Comparison of ENCODE assay signal across 27 mouse cellular contexts in the genomic region with DNA sequence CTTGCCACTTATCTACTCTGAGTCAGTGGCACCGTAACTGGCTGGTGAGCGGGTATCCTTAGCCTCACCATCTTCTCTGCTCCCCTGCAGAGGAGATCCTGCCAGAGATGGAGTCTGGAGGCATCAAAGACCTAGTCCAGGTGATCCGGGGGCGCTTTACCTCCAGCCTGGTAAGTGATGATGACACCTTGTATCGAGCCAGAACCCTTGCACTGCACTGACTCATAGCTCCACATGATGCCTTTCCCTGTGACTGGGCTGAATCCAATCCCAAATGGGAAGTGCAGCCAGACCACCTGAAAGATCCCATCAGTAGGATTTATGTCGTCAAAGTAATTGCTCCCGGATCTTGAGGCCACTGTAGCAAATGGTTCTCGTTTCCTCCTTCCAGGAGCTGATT. TPM values are rescaled to one million over a fixed set of nuclear protein-coding genes. Genes with fewer than 3 reads are reported as not detected.
A peak's percentile ranks its signal among the peaks of the same experiment; 100 is the strongest.
DNase-seq lines count a peak whose midpoint lies in the region; ATAC-seq and TF ChIP-seq lines count a peak whose summit lies in the region.
"Had no signal": no experiment of that assay in that cellular context is flagged by ENCODE, and none has a peak within 500 bp of the region (broad histone marks: within the 10 kb centered on the region; RNA-seq: fewer than 3 reads in every experiment).

No protein-coding gene starts in this region.

- WGBS in kidney, postnatal 0 days, result 75% methylated on average over 8 of the region's 8 CpGs
- 79% methylated on average over 8 of the region's 8 CpGs for WGBS in kidney, embryonic 14.5 days

- H3K9me3 ChIP-seq in kidney, postnatal 0 days (replicated peaks; ENCODE audit: low read length), result no peaks in the 10 kb centered on the region
- H3K9me3 ChIP-seq in kidney, embryonic 14.5 days (ENCODE audit: control insufficient read depth, low read length), result no peaks in the 10 kb centered on the region
- H3K9me3 ChIP-seq: embryonic facial prominence, embryonic 13.5 days; embryonic facial prominence, embryonic 15.5 days; forebrain, embryonic 13.5 days; forebrain, embryonic 15.5 days had no signal

- peaks cover 53% of the 10 kb centered on the region for H3K36me3 ChIP-seq in kidney, postnatal 0 days (ENCODE audit: insufficient read depth, low read length)
- peaks cover 72% of the 10 kb centered on the region for H3K36me3 ChIP-seq in kidney, embryonic 14.5 days (ENCODE audit: control insufficient read depth, insufficient read depth, low read length)

- no peaks in the 10 kb centered on the region for H3K4me1 ChIP-seq in kidney, postnatal 0 days (replicated peaks; ENCODE audit: insufficient read depth, low read length)
- H3K4me1 ChIP-seq in kidney, embryonic 14.5 days (ENCODE audit: control insufficient read depth, insufficient read depth, low read length), result no peaks in the 10 kb centered on the region
- H3K4me1 ChIP-seq: embryonic facial prominence, embryonic 13.5 days; embryonic facial prominence, embryonic 15.5 days; forebrain, embryonic 13.5 days; forebrain, embryonic 15.5 days had no signal

- H3K27me3 ChIP-seq in kidney, postnatal 0 days (ENCODE audit: insufficient read depth, low read length), result no peaks in the 10 kb centered on the region
- no peaks in the 10 kb centered on the region for H3K27me3 ChIP-seq in kidney, embryonic 14.5 days (ENCODE audit: control insufficient read depth, insufficient read depth, low read length)
- H3K27me3 ChIP-seq: embryonic facial prominence, embryonic 13.5 days; embryonic facial prominence, embryonic 15.5 days; forebrain, embryonic 13.5 days; forebrain, embryonic 15.5 days; Patski had no signal

- TF ChIP-seq CTCF in kidney, postnatal 0 days (IDR thresholded peaks at IDR 0.05; ENCODE audit: low read depth), result peak; percentile 4; the same call in 1 of the 2 replicates

- H3K4me3 ChIP-seq in kidney, postnatal 0 days (replicated peaks; ENCODE audit: low read depth, low read length), result no peak overlapping the region
- H3K4me3 ChIP-seq in kidney, embryonic 14.5 days (ENCODE audit: low read length), result no peak overlapping the region
- H3K4me3 ChIP-seq: embryonic facial prominence, embryonic 13.5 days; embryonic facial prominence, embryonic 15.5 days; erythroblast, embryonic 14.5 days; forebrain, embryonic 13.5 days; forebrain, embryonic 15.5 days had no signal

- H3K9ac ChIP-seq in kidney, postnatal 0 days (ENCODE audit: low read depth, low read length), result no peak overlapping the region
- no peak overlapping the region for H3K9ac ChIP-seq in kidney, embryonic 14.5 days (ENCODE audit: low read depth, low read length)
- H3K9ac ChIP-seq: embryonic facial prominence, embryonic 13.5 days; embryonic facial prominence, embryonic 15.5 days; forebrain, embryonic 13.5 days; forebrain, embryonic 15.5 days; forebrain, postnatal 0 days had no signal

- no peak overlapping the region for H3K27ac ChIP-seq in kidney, postnatal 0 days
- no peak overlapping the region for H3K27ac ChIP-seq in kidney, embryonic 14.5 days (ENCODE audit: low read depth, low read length)
- H3K27ac ChIP-seq: embryonic facial prominence, embryonic 13.5 days; embryonic facial prominence, embryonic 15.5 days; forebrain, embryonic 13.5 days; forebrain, embryonic 15.5 days had no signal

- DNase-seq in cerebellum, postnatal 25 days, result peak; percentile 16 to 38
- DNase-seq in cerebellum, adult 11 months, result no peak
- no peak for DNase-seq in kidney, postnatal 0 days (ENCODE audit: low spot score)
- DNase-seq in brain, adult 2 months (ENCODE audit: low read depth, low spot score), result peak; percentile 59
- DNase-seq: adrenal gland, adult 8-10 months; adrenal gland, postnatal 36 days; cerebellum, adult 11-12 months; cerebellum, adult 8-10 months; cerebellum, adult 9-11 months; embryo, embryonic 11 days; forebrain, postnatal 0 days had no signal

- no peak overlapping the region for H3K4me2 ChIP-seq in kidney, postnatal 0 days (ENCODE audit: low read length)
- no peak overlapping the region for H3K4me2 ChIP-seq in kidney, embryonic 14.5 days (replicated peaks; ENCODE audit: low read depth, low read length)
- H3K4me2 ChIP-seq: embryonic facial prominence, embryonic 13.5 days; embryonic facial prominence, embryonic 15.5 days; forebrain, embryonic 13.5 days; forebrain, embryonic 15.5 days had no signal

- no peak for ATAC-seq in kidney, postnatal 0 days (replicated peaks; ENCODE audit: low FRiP score, low read depth)
- no peak for ATAC-seq in kidney, embryonic 14.5 days (ENCODE audit: low FRiP score, low TSS enrichment)
- ATAC-seq in erythroid progenitor cell, adult 5-6 weeks (replicated peaks; ENCODE audit: low FRiP score, poor library complexity, severe bottlenecking), result no peak
- ATAC-seq: activated CD4-positive, CD25-positive, alpha-beta regulatory T cell, adult 4 months; forebrain, embryonic 13.5 days; forebrain, embryonic 15.5 days; forebrain, postnatal 0 days; Patski had no signal

RNA-seq across cellular contexts. Expression of a gene that starts 11.3 kb away (rescaled TPM):
- 34.3 TPM in 2 replicates for polyA plus RNA-seq in kidney, postnatal 0 days (2015; fragmentation: Nextera tagmentation; extraction: Ambion mirVana)
- polyA plus RNA-seq in kidney, embryonic 14.5 days (2014; fragmentation: Nextera tagmentation; extraction: Ambion mirVana), result 37.5 and 49.7 TPM in 2 replicates
- total RNA-seq in erythroid progenitor cell, adult 5-6 weeks (2015; ENCODE audit: low replicate concordance), result 21.8 and 27.4 TPM in 2 replicates
- total RNA-seq in erythroid progenitor cell, adult 5-6 weeks (2017; ENCODE audit: low replicate concordance), result 28.0 and 58.3 TPM in 2 replicates

RNA-seq across cellular contexts. Expression of a gene that starts 19.0 kb away (rescaled TPM):
- polyA plus RNA-seq in kidney, postnatal 0 days (2015; fragmentation: Nextera tagmentation; extraction: Ambion mirVana), result 0.07 and 0.27 TPM in 2 replicates
- polyA plus RNA-seq in kidney, embryonic 14.5 days (2014; fragmentation: Nextera tagmentation; extraction: Ambion mirVana), result 0.09 TPM in 1 of 2 replicates, not detected in the other
- not detected in 2 replicates for total RNA-seq in erythroid progenitor cell, adult 5-6 weeks (2015; ENCODE audit: low replicate concordance)
- total RNA-seq in erythroid progenitor cell, adult 5-6 weeks (2017; ENCODE audit: low replicate concordance), result not detected in 2 replicates
- total RNA-seq: adrenal gland, postnatal 14 days; ES-E14; forebrain, postnatal 0 days had no signal
- polyA plus RNA-seq: C2C12; embryonic facial prominence, embryonic 11.5 days; forebrain, embryonic 13.5 days had no signal

RNA-seq across cellular contexts. Expression of a gene that starts 19.1 kb away (rescaled TPM):
- 186 and 216 TPM in 2 replicates for polyA plus RNA-seq in kidney, postnatal 0 days (2015; fragmentation: Nextera tagmentation; extraction: Ambion mirVana)
- 124 and 187 TPM in 2 replicates for polyA plus RNA-seq in kidney, embryonic 14.5 days (2014; fragmentation: Nextera tagmentation; extraction: Ambion mirVana)
- 16.6 and 38.6 TPM in 2 replicates for total RNA-seq in erythroid progenitor cell, adult 5-6 weeks (2015; ENCODE audit: low replicate concordance)
- 14.9 and 17.2 TPM in 2 replicates for total RNA-seq in erythroid progenitor cell, adult 5-6 weeks (2017; ENCODE audit: low replicate concordance)

RNA-seq across cellular contexts. Expression of a gene that starts 20.4 kb away (rescaled TPM):
- 0.04 and 0.13 TPM in 2 replicates for polyA plus RNA-seq in kidney, postnatal 0 days (2015; fragmentation: Nextera tagmentation; extraction: Ambion mirVana)
- polyA plus RNA-seq in kidney, embryonic 14.5 days (2014; fragmentation: Nextera tagmentation; extraction: Ambion mirVana), result 0.05 and 0.06 TPM in 2 replicates
- total RNA-seq in erythroid progenitor cell, adult 5-6 weeks (2015; ENCODE audit: low replicate concordance), result not detected in 2 replicates
- total RNA-seq in erythroid progenitor cell, adult 5-6 weeks (2017; ENCODE audit: low replicate concordance), result not detected in 2 replicates
- total RNA-seq: adrenal gland, adult 18-20 months; adrenal gland, adult 8-10 months; adrenal gland, postnatal 36 days; common myeloid progenitor, adult 5-6 weeks; ES-E14; forebrain, postnatal 0 days had no signal
- polyA plus RNA-seq: activated CD4-positive, CD25-positive, alpha-beta regulatory T cell, adult 4 months; embryonic facial prominence, embryonic 11.5 days; embryonic facial prominence, embryonic 13.5 days; erythroblast, embryonic 14.5 days; forebrain, embryonic 11.5 days; forebrain, embryonic 13.5 days had no signal

RNA-seq across cellular contexts. Expression of a gene that starts 36.5 kb away (rescaled TPM):
- 62.5 and 64.1 TPM in 2 replicates for polyA plus RNA-seq in kidney, postnatal 0 days (2015; fragmentation: Nextera tagmentation; extraction: Ambion mirVana)
- 48.1 and 51.1 TPM in 2 replicates for polyA plus RNA-seq in kidney, embryonic 14.5 days (2014; fragmentation: Nextera tagmentation; extraction: Ambion mirVana)
- total RNA-seq in erythroid progenitor cell, adult 5-6 weeks (2015; ENCODE audit: low replicate concordance), result 41.1 and 42.3 TPM in 2 replicates
- 13.5 and 16.5 TPM in 2 replicates for total RNA-seq in erythroid progenitor cell, adult 5-6 weeks (2017; ENCODE audit: low replicate concordance)

Comparison
In these comparisons a context has a peak if more than half of its experiments do, and no peak if none do; other contexts are left out.
1. DNase-seq: peak in cerebellum, postnatal 25 days (2 of 2) and brain, adult 2 months (single experiment); none in cerebellum, adult 11 months (single experiment) and kidney, postnatal 0 days (single experiment).